Mouse (Mus musculus) lung, postnatal 0 days (tissue): ENCODE data around the gene Gpr35. TPM values are rescaled to one million over a fixed set of nuclear protein-coding genes. Genes with fewer than 3 reads are reported as not detected.
A peak's percentile ranks its signal among the peaks of the same experiment; 100 is the strongest.

Experiments
- ATAC-seq: fragments of 200-750 bp; cut with Nextera tagmentation; 2 replicates; pipeline ENCODE4 v1.8.0; 2017; ENCODE audit warnings: moderate library complexity
- DNase-seq: peaks from one replicate; pipeline ENCODE4 v3.0.0-alpha.2; 2016; ENCODE audit warnings: low spot score
- H3K27ac ChIP-seq: fragments of 300-500 bp; sonication (generic); 2 replicates; pipeline ENCODE4 v1.5.1; 2014; ENCODE audit warnings: antibody characterized with exemption, mild to moderate bottlenecking, low read length, mixed read lengths
- H3K27me3 ChIP-seq: fragments of 300-500 bp; sonication (generic); replicated peaks from 2 replicates; pipeline ENCODE4 v1.6.1; 2014; ENCODE audit warnings: low read length, mixed read lengths; ENCODE audit not compliant: insufficient read depth
- H3K36me3 ChIP-seq: fragments of 300-500 bp; sonication (generic); 2 replicates; pipeline ENCODE4 v1.6.1; 2014; ENCODE audit warnings: low read length, mixed read lengths; ENCODE audit not compliant: insufficient read depth
- H3K4me1 ChIP-seq: fragments of 300-500 bp; sonication (generic); 2 replicates; pipeline ENCODE4 v1.6.1; 2014; ENCODE audit warnings: antibody characterized with exemption, low read depth, low read length, mixed read lengths; ENCODE audit not compliant: insufficient read depth
- H3K4me2 ChIP-seq: fragments of 300-500 bp; sonication (generic); replicated peaks from 2 replicates; pipeline ENCODE4 v1.6.1; 2014; ENCODE audit warnings: low read depth, mild to moderate bottlenecking, low read length, moderate library complexity, mixed read lengths
- H3K4me3 ChIP-seq: fragments of 300-500 bp; sonication (generic); 2 replicates; pipeline ENCODE4 v1.5.1; 2014; ENCODE audit warnings: low read depth, low read length
- H3K9ac ChIP-seq: fragments of 300-500 bp; sonication (generic); replicated peaks from 2 replicates; pipeline ENCODE4 v1.6.1; 2014; ENCODE audit warnings: low read depth, mild to moderate bottlenecking
- H3K9me3 ChIP-seq: fragments of 300-500 bp; sonication (generic); 2 replicates; pipeline ENCODE4 v1.6.1; 2016; ENCODE audit warnings: low read length, mixed read lengths
- CTCF ChIP-seq: IDR thresholded peaks from 2 replicates; pipeline ENCODE4 v1.5.1; 2016; ENCODE audit warnings: antibody characterized with exemption, mild to moderate bottlenecking
- EP300 ChIP-seq: IDR thresholded peaks from 2 replicates; pipeline ENCODE4 v1.6.1; 2016; ENCODE audit warnings: antibody characterized with exemption, mild to moderate bottlenecking, control low read depth
- WGBS: fragments of 180-500 bp; shearing (Covaris S2); extraction: QIAGEN DNeasy Blood & Tissue Kit; methylation state at CpG from one replicate; pipeline ENCODE4 v1.1.7; 2014; 5-methylcytosine and 5-hydroxymethylcytosine counted together
- polyA plus RNA-seq: library from polyadenylated mRNA; unstranded; fragments of >200 nt; fragmentation: Nextera tagmentation; extraction: Ambion mirVana; gene quantifications from 2 replicates; pipeline ENCODE4 v1.2.1, GENCODE M21; 2015

Gpr35 gene
- polyA plus RNA-seq, 1 experiment from 2014 or later: 1.7 TPM

DNA sequence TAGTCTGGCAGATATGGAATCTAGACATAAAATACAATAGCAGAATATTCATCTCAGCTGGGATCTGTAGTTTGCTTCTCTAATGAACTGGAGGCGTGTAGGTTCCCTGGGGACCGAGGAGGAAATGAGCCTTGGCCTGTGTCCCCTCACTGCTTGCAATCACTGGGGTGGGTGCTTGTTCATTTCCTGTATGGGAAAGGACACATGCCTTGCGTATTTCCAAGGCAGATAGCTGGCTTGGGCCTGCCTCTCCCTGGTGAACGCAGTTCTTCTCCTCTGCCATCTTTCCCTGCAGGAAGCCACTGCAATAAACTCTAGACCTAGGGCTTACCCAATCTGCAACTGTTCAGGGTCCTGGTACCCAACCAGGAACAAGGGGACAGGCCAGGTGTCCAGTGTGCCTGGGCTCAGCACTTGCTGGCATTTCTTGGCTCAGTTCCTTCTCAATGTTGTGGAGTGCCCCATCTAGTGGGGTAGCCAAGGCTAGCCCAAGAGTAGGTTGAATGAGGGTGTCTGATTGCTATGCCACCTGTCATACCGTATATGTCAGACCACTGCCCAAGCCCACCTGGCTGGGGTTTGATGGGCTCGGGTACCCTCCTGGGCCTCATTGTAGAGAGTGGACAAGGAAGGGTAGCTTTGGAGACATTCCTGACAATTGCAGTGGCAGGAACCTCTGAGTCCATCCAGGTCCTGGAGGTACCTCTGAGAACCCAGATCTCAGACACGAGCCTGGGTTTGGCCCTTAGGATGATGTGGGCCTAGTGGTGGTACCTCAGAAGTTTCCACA, 30.6 kb downstream of the Gpr35 start:
- H3K27ac ChIP-seq: no peak overlapping the region
- 60% methylated on average over 7 of the region's 7 CpGs for WGBS
- peak; percentile 15 for DNase-seq
- peaks cover 15% of the 10 kb centered on the region; the same call in 1 of the 2 replicates for H3K4me1 ChIP-seq
- no peak overlapping the region for H3K4me2 ChIP-seq
- H3K36me3 ChIP-seq: no peaks in the 10 kb centered on the region
- no peak overlapping the region for H3K4me3 ChIP-seq
- TF ChIP-seq CTCF (no peak), EP300 (no peak)
- no peaks in the 10 kb centered on the region for H3K9me3 ChIP-seq
- H3K9ac ChIP-seq: no peak overlapping the region
- no peak; the same call in 1 of the 2 replicates for ATAC-seq
- no peaks in the 10 kb centered on the region for H3K27me3 ChIP-seq

DNA sequence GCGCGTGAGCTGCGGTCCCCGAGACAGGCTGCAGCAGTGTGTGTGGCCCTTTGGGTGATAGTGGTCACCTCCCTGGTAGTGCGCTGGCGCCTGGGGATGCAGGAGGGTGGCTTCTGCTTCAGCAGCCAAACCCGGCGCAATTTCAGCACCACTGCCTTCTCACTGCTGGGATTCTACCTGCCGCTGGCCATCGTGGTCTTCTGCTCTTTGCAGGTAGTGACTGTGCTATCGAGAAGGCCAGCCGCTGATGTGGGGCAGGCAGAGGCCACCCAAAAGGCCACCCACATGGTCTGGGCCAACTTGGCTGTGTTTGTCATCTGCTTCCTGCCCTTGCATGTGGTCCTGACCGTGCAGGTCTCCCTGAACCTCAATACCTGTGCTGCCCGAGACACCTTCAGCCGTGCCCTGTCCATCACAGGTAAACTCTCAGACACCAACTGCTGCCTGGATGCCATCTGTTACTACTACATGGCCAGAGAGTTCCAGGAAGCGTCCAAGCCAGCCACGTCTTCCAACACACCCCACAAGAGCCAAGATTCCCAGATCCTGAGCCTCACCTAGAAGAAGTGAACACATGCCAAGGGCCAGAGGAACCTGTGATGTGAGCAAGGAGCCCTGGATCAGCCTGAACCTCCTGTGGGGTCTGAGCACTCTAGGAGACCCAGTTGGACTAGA, 32.4 kb downstream of the Gpr35 start:
- no peak for ATAC-seq
- H3K27ac ChIP-seq: no peak overlapping the region
- TF ChIP-seq EP300 (no peak), CTCF (no peak)

DNA sequence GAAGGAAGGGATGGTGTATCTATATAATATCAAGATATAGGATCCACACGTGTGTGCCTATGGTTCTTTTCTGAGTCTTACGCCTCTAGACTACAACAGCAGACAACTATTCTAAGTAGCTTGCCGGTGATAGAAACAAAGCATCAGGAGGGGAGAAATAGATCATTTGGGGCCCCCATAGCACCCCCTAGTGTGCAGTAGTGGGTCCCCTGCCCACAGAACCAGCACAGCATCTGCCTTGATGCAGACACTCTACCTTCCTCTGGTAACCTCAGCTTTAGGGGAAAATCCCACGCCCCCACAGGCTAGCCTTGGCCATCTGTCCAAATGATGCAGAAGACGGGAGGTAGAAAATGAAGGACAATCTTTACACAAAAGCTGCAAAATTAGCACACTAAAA, 34.3 kb downstream of the Gpr35 start:
- no peak overlapping the region for H3K27ac ChIP-seq
- no peak for TF ChIP-seq EP300
- peak; percentile 28; the same call in 1 of the 2 replicates for TF ChIP-seq CTCF
- no peak overlapping the region for H3K4me2 ChIP-seq
- H3K36me3 ChIP-seq: no peaks in the 10 kb centered on the region
- H3K9ac ChIP-seq: no peak overlapping the region
- no peak for DNase-seq
- no peak overlapping the region for H3K4me3 ChIP-seq
- H3K4me1 ChIP-seq: no peaks in the 10 kb centered on the region
- no peaks in the 10 kb centered on the region for H3K27me3 ChIP-seq
- WGBS: 79% methylated on average over 5 of the region's 5 CpGs
- no peaks in the 10 kb centered on the region for H3K9me3 ChIP-seq
- no peak for ATAC-seq

More for the DNA sequence above, 32.4 kb downstream of the Gpr35 start:
- Histone ChIP-seq H3K27me3 (no peaks in the 10 kb centered on the region), H3K9me3 (no peaks in the 10 kb centered on the region), H3K9ac (no peak overlapping the region), H3K4me2 (no peak overlapping the region), H3K4me1 (peaks cover 10% of the 10 kb centered on the region; the same call in 1 of the 2 replicates), H3K36me3 (no peaks in the 10 kb centered on the region), H3K4me3 (no peak overlapping the region)
- DNase-seq: no peak
- 90% methylated on average over 17 of the region's 17 CpGs for WGBS

DNA sequence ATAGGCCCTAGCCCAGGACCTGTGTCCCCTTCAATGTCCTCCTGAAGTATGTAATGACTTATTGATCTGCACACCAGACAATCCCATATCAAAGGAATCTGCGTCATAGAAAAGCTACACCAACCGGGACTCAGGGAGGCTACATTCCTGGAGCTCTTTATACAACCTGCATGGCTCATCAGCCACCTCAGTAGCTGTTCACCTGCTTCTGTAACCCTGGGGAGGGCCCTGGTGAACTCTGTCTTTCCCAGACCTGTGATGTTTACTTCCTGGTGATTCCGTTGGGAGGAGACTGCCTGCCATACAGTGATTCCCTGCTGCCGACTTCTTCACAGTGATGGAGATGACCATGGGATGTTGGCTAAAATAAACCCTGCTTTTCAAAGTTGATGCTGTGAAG, 38.2 kb downstream of the Gpr35 start:
- ATAC-seq (no peak), DNase-seq (no peak)
- Histone ChIP-seq H3K9me3 (no peaks in the 10 kb centered on the region), H3K4me1 (no peaks in the 10 kb centered on the region), H3K4me2 (no peak overlapping the region), H3K4me3 (no peak overlapping the region), H3K27me3 (no peaks in the 10 kb centered on the region), H3K27ac (no peak overlapping the region), H3K9ac (no peak overlapping the region), H3K36me3 (no peaks in the 10 kb centered on the region)
- 44% methylated on average over 4 of the region's 4 CpGs for WGBS
- TF ChIP-seq CTCF: no peak
- TF ChIP-seq EP300: no peak

DNA sequence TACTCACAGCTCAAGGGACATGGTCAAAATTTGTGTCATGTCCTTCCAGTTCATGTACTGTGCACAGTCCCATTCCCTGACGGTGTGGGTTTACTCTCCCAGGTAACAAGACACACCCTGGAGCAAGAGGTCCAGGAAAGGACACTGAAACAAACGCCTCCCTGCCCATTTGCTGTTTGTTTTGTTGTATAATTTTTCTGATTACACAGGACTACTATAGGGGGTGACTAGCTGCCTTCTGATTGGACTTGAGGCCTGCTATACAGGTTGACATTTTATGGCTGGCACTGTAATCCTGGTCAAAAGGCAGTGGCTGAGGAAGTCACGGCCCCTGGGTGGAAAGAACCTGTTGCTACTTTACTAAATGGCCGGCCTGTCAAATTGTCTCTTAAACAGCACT, 39.2 kb downstream of the Gpr35 start:
- Histone ChIP-seq H3K9me3 (no peaks in the 10 kb centered on the region), H3K27ac (no peak overlapping the region), H3K4me1 (no peaks in the 10 kb centered on the region), H3K4me3 (no peak overlapping the region), H3K9ac (no peak overlapping the region), H3K27me3 (no peaks in the 10 kb centered on the region), H3K4me2 (no peak overlapping the region), H3K36me3 (no peaks in the 10 kb centered on the region)
- TF ChIP-seq CTCF (no peak), EP300 (no peak)
- DNase-seq: no peak
- whole genome bisulfite sequencing: 39% methylated on average over 4 of the region's 4 CpGs
- ATAC-seq: no peak

GRCm38 (mm10) chr1:92992214-92992855, 41.7 kb downstream of the Gpr35 start:
- 73% methylated on average over 6 of the region's 6 CpGs for WGBS
- Histone ChIP-seq H3K27ac (no peak overlapping the region), H3K4me2 (no peak overlapping the region), H3K4me1 (no peaks in the 10 kb centered on the region), H3K4me3 (no peak overlapping the region), H3K9ac (no peak overlapping the region), H3K9me3 (no peaks in the 10 kb centered on the region), H3K36me3 (no peaks in the 10 kb centered on the region), H3K27me3 (no peaks in the 10 kb centered on the region)
- DNase-seq (no peak), ATAC-seq (no peak)
- TF ChIP-seq CTCF (no peak), EP300 (no peak)
